Mouse (Mus musculus): ENCODE data around the gene Uchl1.

DNA sequence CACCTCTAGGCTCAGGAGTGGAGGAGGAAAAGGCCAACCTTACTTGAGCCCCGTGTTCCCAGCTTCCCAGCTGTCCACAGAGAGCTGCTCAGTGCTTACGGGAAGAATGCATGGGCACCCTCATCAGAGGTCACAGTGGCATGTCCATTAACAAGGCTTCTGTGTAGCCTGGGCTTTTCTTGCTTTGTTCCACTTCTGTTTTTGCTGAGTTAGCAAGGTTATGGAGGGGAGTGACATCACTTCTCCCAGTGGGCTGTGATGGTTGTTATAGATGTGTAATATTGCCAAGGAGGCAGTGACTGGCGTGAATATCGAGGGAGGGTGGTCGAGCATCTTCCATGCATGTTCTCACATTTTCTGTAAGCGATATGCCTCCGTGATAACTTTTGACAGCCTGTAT is 43.0 kb downstream of the Uchl1 start:
- TF ChIP-seq CTCF (IDR thresholded peaks at IDR 0.05; ENCODE audit: low read depth), result no peak
- TF ChIP-seq EP300 (optimal IDR thresholded peaks at IDR 0.05), result no peak
